Mouse (Mus musculus): ENCODE results near the gene Safb2. TPM values are rescaled to one million over a fixed set of nuclear protein-coding genes. Genes with fewer than 3 reads are reported as not detected.
A peak's percentile ranks its signal among the peaks of the same experiment; 100 is the strongest.

Safb2 gene
- total RNA-seq, 2 experiments from 2014 or later, result 79.8 to 124 TPM

GRCm38 (mm10) chr17:56559386-56559785 is 25.0 kb downstream of the Safb2 start:
- DNase-seq, result peak; percentile 36

- DNase-seq, result peak; percentile 79
Observed at GRCm38 (mm10) chr17:56558448-56558847, 25.9 kb downstream of the Safb2 start.

- no peak for DNase-seq
Observed at GRCm38 (mm10) chr17:56554122-56554551, 30.2 kb downstream of the Safb2 start, which contains the start of gene Gm20219. Gene Gm20219, minus strand, starts transcription at chr17:56554387.

- DNase-seq, result peak; percentile 66
Observed at GRCm38 (mm10) chr17:56552781-56553363, 31.5 kb downstream of the Safb2 start.

GRCm38 (mm10) chr17:56551841-56552581 is 32.4 kb downstream of the Safb2 start:
- DNase-seq, result peak; percentile 1

- peak; percentile 3 for DNase-seq
Observed at GRCm38 (mm10) chr17:56550784-56551475, 33.5 kb downstream of the Safb2 start.

- peak; percentile 2 for DNase-seq
Observed at GRCm38 (mm10) chr17:56548605-56549105, 35.7 kb downstream of the Safb2 start.

GRCm38 (mm10) chr17:56547846-56548604 is 36.4 kb downstream of the Safb2 start:
- peak; percentile 1 for DNase-seq

- DNase-seq, result peak; percentile 2
Observed at GRCm38 (mm10) chr17:56547116-56547845, 37.1 kb downstream of the Safb2 start.

GRCm38 (mm10) chr17:56546576-56546975 is 37.8 kb downstream of the Safb2 start:
- DNase-seq, result no peak

- DNase-seq, result no peak
Observed at GRCm38 (mm10) chr17:56545945-56546344, 38.4 kb downstream of the Safb2 start.

GRCm38 (mm10) chr17:56544699-56545387 is 39.5 kb downstream of the Safb2 start:
- DNase-seq, result no peak

- DNase-seq, result no peak
Observed at GRCm38 (mm10) chr17:56543684-56544224, 40.6 kb downstream of the Safb2 start.

- DNase-seq, result no peak
Observed at GRCm38 (mm10) chr17:56542736-56543135, 41.6 kb downstream of the Safb2 start.

- DNase-seq, result no peak
Observed at GRCm38 (mm10) chr17:56540562-56540975, 43.8 kb downstream of the Safb2 start.

GRCm38 (mm10) chr17:56537912-56538311 is 46.5 kb downstream of the Safb2 start:
- DNase-seq, result no peak

- DNase-seq, result no peak
Observed at GRCm38 (mm10) chr17:56536874-56537273, 47.5 kb downstream of the Safb2 start.

- DNase-seq, result no peak
Observed at GRCm38 (mm10) chr17:56536192-56536591, 48.2 kb downstream of the Safb2 start.

GRCm38 (mm10) chr17:56524943-56525342 is 59.4 kb downstream of the Safb2 start:
- no peak for DNase-seq

GRCm38 (mm10) chr17:56522744-56523143 is 61.6 kb downstream of the Safb2 start:
- no peak for DNase-seq
